Mouse (Mus musculus): ENCODE data around the gene Rbfox3.
A peak's percentile ranks its signal among the peaks of the same experiment; 100 is the strongest.

Gene Rbfox3

DNA sequence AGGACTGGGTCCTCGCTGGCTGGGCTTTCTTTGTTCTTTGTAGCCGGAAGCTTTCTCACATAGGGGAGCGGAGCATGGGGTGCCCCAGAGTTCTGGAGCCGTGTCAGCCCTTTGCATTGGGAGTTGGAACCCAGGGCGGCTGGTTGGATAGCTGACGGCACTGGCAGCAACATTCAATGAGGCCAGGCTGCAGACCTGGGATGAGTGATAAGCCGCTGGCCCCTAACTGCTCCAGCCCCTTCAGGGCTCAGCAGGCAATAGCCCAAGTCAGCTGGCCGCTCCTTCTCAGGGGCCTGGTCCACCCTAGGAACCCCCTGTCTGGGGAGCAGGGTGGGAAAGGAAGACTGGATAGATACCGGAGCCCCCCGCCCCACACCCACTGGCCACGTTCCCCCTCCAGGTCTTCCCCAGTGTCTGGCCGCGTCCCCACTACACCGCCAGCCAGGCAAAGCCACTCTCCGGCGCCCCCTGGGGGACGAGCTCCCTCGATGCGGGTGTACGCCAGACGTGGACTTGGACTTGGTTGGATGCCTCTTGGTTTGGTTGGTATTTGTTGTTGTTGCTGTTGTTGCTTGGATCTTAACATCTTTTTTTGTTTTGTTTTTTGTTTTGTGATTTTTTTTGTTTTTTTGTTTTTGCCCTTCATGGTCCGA, 420.7 kb downstream of the Rbfox3 start:
- no peak for DNase-seq

DNA sequence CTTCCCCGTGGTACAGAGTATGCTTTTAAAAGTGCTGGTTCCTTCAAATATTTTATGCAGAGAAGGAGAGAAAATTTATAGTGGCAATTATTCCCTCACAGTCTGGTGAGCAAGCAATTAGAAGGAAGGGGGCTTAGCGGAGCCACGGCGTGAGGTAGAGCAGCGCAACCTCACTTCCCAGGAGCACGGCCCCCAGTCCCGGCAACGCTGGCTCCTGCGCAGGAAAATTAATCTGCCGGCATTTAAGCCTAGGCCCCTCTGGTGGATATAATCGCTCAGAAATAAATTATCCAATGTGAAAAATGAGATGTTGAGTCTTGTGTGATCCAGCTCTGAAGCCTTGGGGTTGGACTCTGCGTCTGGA, 422.5 kb downstream of the Rbfox3 start:
- no peak for DNase-seq

DNA sequence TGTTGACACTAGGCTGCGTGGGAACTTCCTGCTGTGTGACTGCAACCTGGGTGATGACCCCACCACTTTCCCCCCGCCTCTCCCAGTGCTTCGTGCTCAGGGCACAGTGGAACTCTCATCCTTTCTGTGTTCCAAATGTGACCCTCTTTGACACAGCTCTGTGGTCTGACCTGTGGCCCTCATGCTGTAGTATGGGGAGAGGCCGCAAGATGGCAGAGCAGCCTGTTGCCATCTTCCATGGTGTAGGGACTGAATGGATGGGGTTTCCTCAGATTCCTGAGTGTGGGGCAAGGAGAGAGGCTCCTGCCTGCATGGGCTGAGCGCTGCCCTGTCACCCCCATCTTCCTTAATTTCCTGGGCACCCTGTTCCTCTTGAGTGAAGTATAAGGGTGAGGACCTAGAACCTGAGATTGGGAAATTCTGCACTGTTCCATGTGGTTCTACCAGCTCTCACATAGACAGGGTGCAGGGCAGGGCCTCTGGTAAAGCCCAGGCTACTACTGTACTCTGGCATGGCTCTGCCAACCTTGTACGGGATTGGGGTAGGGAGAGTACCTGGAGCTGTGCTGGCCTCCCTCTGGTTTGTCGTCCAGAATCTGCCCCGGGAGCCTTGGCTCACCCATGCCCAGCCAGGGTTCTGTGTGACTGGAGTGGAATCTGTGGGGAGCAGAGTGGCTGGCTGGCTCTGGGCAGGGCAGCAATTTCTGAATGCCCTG, 423.0 kb downstream of the Rbfox3 start:
- no peak for DNase-seq

DNA sequence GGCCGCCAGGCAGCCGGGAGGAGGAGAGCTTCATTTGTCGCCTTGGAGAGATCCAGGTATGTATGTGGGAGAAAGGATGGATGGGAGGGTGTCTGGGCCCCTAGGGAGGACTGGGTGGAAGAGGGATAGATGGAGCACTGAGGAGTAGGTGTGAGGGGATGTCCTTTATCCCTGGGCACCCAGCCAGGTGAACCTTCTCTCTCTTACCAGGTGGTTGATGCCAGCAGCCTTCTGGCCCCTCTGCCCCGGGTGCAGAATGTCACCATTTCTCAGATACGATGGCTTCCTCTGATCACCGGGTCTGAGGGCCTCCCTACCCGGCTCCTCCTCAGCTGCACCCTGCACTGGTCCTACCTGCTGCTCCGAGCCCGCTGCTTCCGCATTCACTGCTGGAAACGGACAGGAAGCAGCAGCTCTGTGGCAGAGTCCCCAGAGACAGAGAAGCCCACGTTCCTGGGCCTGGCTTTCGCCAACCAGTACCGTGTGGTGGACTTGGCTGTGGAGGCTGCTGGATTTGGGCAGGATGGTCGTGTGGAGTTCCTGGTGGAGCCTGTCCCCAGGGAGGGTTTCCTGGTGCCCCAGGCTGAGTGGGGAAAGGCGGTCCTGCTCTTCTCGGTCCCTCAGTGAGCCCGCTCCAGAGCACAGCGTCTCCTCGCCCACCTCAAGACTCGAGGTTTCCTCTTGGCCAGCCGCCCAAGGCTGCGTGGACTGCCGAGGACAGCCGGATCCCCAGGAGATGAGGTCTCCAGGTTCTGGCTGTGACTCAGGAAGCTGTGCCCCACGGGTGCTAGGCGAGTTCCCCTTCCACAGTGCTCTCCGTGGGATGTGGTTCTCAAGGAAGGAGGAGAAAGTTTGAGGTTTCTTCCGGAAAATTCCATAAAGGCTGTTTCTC, 424.3 kb downstream of the Rbfox3 start:
- no peak for DNase-seq

DNA sequence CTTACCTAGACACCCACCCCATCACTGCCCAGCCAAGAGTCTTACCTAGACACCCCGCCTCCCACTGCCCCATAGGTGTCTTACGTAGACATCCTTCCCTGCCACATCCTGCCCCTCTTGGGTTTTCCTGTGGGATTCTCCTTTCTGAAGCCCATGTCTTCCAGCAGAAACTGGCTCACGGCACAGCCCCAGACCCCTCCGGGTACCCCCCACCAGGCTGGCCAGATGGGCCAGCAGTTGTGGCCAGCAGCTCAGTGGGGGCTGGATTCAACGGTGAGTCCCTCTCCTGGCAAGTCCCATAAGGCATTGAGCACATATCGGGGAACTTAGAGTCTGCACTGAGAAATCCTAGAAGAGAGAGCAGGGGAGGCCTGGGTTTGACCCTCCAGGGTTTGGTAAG, 425.1 kb downstream of the Rbfox3 start:
- no peak for DNase-seq

DNA sequence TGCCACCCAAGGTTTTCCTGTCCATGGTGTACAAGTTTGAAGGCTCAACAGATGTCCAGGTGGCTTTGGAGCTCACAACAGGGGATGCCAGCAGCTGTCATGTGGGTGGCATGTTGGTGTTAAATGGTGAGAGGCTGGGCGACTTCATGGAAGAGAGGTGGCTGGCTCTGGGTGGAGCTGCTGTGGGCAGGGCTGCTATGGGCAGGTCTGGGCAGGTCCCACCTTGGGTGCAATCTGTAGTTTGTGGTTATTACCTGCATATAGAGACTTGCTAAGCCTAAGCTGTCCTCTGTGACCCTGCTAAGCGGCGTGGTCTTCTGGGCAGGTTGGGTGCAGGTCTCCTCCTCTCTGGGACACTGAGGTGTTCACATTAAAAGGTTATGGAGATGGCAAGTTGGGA, 425.6 kb downstream of the Rbfox3 start:
- DNase-seq, result no peak

DNA sequence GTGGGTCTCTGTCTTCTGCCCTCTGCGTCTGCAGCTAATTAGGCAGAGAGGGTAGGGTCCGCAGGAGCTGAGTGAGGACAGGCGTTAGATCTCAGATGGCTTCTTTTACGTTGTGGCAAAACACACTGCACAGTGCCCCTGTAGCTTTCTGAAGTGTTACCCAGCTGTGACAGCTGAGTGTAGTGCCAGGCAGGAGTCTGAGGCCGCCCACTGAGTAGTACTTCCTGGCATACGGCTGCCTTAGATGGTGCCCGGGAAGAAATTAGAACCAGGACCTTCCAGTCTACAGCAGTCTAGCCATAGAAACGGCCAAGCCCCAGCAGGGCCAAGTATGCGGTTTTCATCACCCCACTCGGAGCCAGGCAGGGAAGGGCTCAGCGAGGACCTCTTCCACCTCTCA, 426.1 kb downstream of the Rbfox3 start:
- DNase-seq, result no peak

DNA sequence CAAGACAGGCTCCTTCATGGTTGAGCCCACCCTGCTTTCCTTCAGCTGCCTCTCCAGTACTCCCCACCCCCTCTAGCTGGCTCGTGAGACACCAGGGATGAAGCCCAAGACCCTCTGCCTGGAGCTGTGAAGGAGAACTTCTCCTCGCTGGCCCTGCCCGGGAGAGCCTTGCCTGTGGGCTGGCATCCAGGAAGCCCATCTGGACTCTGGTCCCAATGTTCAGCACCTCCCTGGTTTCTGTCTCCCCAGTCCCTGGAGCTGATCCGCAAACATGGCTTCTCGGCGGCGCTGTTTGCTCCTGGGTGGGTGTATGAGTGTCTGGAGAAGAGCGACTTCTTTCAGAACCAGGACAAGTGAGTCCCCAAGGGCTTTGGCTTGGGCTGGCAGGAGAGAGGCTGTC, 427.2 kb downstream of the Rbfox3 start:
- DNase-seq, result no peak

DNA sequence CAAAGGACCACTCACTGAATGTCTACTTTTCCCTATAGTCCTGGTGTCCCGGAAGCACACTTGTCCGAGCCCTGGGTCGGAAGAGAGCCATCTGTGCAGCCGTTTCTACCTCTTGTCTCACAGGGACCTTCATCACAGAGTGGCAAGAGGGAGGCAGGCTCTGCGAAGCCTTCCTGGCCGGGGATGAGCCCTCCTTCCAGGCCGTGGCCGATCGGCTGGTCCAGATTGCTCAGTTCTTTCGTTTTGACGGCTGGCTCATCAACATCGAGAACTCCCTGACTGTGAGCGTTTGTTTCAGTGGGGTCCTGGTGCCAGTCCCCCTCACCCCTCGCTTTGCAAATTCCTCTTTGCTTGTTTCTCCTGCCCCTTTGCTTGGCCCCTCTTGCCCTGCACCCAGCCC, 429.6 kb downstream of the Rbfox3 start:
- DNase-seq, result no peak

DNA sequence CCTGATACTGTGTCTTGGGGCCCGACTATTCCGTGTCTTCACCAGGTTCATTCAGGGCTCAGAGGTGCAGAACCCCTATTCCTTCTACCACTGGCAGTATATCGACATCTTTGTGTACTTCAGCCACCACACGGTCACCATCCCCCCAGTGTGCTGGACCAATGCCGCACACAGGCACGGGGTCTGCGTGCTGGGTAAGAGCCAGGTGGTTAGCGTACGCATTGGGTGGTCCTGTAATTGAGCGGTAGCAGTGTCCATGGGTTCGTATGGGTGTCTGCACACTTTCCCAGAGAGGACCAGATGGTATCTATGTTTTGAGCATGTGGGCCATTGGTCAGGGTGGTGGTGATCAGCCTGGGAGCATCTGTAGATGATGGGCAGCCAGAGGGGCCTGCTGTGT, 430.2 kb downstream of the Rbfox3 start:
- DNase-seq, result no peak

DNA sequence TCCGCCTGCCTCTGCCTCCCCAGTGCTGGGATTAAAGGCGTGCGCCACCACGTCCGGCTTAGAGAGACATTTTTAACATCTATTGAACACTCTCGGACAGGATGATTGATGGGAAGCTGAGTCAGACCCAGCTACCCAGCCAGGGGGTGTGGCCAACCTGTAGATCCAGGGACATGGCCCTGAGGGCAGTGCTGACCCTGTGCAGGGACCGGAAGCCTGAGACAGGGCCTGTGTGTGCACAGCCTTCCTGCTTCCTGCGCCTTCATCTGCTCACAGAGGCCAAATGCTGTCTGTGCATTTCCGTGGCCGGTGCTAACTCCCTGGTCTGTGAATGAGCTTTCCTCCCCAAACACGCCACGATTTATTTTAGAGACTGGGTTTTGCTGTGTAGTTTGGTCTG, 431.6 kb downstream of the Rbfox3 start:
- DNase-seq, result no peak

DNA sequence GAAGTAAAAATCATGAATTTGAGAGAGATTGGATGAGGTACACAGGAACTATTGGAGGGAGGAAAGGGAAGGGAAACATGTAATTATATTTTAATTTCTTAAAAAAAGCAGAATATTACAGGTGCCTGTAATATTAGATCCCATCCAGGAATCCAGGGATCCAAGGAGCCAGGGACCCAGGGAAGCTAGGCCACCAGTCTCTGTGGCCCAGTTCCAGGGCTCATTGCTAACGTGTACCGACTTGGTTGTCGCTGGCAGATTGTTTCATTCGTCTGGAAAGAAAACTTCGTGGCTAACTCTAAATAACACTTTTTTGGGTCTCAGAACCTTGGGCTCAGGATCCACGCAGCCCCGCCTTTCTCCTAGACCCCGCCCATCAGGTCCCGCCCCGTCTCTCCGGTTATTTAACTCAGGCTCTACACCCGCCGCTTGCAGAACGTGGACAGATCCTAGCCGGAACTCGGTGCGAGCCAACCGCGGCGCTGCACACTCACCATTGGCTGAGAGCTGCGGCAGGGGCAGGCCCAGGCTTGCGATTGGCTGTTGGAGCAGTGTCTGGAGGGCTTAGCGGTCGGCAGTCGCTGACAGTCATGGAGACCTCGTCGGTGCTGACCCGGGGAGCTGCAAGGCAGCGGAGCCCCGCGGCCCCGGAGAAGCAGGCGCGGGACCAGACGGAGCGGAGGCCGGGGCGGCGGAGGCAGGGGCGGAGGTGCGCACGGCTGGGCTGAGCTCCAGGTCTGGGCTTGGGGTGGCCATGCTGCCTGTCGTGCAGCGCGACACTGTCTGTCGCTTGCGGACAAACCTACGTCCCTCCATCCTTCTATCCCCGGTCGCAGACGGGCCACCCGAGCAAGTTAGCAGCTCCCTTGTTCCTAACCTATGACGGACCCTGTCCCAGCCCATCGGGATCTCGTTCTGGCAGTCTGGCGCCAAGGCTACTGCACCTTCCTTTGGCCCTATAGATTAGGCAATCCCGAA, 434.7 kb downstream of the Rbfox3 start, which contains the start of gene Engase:
TSS of gene Engase (plus strand) at position 434 of the 978 bp plus-strand sequence.
- peak; percentile 98 for DNase-seq

DNA sequence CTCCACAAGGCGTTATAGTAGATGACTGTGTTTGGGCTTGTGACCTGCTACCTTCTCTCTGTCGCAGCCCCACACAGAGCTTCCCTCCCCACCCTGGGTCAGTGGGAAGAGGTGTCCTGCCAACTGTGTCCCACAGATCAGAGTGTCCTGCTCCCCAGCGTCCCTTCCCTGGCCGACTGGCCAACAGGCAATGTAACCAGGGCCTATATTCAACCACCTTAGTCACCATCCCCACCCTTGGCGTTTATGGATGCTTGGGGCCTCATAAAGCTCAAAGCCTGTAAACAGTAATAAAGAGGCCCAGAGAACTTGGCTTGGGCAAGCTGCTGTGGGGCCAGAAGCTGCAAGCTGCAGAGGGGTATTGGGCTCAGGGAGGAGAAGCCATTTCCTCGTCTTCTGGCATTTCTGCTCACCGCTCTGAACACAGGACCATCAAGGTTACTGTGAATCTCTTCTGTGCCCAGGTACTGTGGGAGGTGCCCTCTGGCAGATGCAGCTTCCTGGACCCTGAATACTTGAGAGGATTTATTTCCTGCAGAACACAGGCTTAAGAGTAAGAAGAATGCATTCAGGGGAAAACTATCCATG, 435.8 kb downstream of the Rbfox3 start:
- DNase-seq, result no peak

DNA sequence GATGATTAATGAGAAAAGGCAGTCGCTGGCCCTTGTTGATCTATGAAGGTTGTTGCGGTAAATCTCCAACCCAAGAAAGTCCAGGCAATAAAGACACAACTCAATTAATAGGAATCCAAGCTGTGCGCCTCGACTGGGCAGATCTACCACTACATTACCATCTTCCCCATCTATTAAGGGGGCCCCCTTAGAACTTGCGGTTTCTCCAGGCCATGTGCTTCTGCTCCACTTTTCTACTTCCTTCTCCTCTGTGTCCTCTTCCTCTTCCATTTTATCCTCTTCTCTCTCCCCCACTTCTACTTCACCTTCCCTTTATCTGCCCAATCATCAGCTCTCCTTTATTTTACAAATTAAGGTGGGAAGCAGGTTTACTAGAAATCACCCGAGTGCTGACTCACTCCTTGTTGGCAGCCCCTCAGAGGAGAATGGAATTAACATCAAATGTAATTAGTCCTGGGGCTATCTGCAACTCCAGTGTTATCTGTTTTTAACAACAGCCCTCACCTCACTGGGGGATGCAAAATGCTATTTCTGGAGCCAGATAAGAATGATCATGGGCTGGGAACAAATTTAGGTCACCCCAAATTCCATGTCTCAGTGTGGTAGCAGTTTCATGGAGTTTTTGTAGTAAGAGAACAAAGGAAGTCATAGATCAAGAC, 437.4 kb downstream of the Rbfox3 start:
- no peak for DNase-seq

DNA sequence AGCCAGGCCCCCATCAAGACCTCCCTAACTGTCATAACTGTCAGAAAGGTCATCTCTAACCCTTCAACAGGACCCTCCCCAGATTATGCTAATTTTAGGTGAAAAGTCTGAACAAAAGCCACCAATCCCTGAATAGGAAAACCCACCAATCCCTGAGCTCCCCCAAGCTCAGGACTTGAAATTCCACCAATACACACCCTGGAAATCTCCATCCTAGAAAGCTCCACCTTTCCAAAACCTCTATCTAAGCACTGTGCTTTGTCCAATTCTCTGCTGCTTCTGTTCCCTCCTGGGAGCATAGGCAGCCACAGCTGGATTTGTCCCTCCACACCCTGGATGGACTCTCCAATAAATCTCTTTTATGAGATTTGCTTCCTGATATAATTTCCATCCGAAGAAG, 438.2 kb downstream of the Rbfox3 start:
- no peak for DNase-seq

DNA sequence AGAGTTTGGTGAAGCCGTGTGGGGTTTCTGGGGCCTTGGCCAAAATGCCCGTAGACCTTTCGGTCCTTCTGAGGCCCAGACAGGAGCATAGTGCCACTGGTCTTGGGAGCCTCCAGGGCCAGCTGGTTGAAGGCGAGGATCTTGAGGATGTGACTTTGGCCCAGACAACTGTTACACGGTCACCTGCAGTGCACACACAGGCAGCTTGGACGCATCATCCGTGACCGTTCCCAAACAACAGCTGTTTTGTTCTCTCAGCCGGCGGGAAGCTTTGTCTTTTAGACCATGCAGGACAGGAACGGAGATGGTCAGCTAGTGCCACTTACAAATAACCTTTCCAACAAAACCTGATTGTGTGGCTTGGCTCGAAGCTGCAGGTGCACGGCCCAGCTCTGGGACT, 439.7 kb downstream of the Rbfox3 start:
- no peak for DNase-seq

DNA sequence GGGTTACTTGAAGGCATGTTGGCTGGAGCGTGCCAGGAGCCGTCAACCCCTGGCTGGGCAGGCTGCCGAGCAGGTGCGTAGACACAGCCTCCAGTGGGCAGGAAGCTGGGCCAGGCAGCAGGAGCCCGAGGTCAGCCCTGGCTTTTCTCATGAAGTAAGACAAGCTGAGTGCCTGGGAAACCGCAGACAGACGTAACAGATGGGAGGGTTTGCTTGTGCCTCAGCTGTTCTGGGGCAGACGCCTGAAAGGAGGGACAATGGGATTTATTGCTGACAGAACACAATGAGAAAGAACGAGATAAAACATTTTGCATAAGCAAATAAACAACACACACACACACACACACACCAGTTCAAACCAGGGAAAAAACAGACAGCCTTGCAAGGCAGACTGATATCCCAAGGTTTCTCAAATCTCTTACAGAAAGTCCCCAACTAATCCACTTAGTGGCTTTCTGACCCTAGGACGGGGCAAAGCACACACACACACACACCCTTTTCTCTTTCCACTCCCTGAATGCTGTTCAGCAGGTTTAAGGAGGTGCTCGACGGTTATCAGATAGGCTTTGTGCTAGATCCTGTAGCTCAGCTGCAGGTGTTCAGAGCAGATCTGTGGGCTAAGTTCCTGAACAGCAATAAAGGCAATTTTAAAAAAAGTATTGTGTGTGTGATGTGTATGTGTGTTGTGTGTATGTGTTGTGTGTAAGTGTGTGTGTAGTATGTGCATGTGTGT, 441.0 kb downstream of the Rbfox3 start:
- no peak for DNase-seq

DNA sequence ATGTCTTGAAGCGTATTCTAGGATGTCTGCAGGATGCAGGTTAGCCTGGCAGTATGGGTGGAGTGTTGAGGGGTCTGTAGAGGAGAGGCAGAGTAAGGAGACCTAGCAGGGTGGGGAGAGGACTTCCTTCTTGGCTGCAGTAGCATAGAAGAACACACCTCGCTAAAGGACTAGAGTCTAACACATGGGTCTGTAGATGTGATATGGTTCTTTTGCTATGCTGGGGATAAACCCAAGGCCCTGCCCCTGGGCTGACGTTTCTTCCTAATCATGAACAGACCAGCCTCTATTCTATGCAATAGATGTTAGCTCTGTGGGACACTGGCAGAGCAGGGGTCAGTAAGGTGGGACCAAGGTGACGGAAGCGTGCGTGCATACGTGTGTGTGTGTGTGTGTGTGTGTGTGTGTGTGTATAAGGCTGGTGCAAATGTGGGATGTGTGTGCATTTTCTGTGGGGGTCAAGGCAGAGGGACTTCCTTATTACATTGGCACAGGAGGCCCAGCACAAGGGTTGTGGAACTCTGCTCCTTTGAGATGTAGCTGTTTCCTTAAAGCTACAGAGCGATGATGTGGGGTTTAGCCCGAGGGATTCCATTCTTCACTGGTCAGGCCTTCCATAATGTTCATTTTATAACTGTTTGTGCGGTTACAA, 441.8 kb downstream of the Rbfox3 start:
- no peak for DNase-seq

DNA sequence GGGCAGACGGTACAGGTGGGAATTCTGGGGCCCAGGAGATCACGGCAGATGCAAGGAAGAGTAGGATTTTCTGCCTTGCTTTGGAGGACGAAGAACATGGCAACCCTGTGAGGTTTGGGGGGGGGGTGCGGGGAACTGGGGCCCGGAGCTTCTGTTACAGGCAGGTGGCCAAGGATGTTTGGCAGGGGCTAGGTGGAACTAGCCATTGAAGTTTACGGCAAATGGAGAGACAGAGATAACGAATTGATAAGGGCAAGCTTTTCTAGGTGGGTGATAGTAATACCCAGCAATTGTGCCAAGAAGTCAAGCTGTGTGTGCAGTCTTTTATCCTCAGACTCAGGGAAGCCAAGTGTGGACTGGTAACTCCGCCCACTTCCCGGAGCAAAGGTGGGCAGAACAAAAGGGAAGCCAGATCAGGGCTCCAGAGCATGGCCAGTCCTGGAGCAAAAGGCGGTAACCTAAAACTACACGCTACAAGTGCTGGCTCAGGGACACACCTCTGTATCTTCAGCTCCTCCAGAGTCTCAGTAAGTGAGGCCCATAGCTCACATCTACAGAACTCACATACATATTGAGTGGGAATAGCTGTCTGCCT, 443.9 kb downstream of the Rbfox3 start:
- no peak for DNase-seq

DNA sequence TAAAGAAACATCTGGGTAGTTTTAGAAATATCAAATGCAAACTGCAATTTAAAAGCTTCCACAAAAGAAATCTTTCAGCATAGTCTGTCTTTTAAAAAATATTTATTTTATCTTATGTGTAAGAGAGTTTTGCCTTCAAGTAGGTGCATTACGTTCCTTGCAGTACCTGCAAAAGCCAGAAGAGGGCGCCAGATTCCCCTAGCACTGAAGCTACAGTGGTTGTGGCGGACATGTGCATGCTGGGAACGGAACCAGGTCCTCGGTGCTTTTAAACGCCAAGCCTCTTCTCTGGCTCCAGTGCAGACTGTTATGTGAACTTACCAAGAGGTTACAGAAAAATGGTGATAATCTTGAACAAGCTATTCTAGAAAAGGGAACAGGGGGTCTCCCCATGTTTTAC, 451.1 kb downstream of the Rbfox3 start:
- DNase-seq, result no peak

Measured in layer of hippocampus, adult 9-11 months (tissue).